Mouse (Mus musculus): Measurements from ENCODE around the gene Smco2.

Smco2 gene

DNA sequence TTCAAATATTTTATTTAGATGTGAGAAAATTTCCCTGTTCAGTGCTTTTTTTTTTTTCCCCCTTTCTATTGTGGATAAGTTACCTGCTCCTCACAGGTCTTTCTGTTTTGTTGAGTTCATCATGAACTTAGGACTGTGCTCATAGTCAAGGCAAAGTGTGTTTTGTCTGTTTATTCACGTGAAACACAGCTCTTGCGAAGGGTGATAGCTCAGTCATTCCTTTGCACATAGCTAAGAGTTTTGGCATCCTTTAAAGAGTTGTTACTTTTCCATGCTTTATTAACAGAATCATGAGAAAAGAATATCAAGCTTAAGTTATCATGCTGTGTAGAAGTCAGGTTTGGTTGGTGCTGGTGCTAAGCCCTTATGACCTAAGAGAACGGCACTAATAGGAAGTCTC lies 54.8 kb downstream of the Smco2 start:
- DNase-seq, result no peak

DNA sequence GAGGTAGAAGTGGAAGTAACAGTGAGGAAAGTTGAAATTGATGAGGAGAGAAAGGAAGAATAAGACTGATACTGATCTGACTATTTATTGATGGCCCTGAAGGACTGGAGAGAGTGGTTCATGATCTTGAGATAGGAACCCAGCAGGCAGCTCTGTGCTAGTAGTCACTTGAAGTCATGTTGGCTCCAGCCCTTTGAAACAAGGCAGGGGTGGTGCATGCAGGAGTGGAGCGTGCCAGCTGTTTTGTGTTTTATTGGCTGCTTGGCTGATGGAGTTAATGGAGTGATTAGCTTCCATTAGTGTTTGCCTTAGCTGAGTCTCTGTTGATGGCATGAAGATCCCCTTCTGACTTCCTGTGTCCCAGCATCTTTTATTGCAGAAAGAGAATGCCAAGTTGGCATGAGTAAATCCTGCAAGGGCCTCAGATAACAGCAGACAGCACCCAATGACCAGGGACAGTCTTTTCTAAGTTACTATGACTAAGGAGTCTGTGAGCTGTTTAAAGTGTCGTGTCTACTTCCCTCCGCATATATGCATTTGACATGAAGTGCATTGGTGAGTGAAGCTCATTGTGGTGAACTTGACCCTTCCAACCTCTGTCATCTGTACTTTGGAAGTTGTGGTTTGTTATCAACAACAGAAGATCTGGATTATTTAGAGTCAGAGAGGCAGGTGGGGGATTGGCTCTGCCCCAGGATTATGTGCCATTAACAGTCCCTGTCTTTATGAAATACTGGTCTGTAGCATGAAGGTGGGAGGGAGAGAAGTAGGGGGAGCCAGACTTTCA lies 56.3 kb downstream of the Smco2 start:
- no peak for DNase-seq

DNA sequence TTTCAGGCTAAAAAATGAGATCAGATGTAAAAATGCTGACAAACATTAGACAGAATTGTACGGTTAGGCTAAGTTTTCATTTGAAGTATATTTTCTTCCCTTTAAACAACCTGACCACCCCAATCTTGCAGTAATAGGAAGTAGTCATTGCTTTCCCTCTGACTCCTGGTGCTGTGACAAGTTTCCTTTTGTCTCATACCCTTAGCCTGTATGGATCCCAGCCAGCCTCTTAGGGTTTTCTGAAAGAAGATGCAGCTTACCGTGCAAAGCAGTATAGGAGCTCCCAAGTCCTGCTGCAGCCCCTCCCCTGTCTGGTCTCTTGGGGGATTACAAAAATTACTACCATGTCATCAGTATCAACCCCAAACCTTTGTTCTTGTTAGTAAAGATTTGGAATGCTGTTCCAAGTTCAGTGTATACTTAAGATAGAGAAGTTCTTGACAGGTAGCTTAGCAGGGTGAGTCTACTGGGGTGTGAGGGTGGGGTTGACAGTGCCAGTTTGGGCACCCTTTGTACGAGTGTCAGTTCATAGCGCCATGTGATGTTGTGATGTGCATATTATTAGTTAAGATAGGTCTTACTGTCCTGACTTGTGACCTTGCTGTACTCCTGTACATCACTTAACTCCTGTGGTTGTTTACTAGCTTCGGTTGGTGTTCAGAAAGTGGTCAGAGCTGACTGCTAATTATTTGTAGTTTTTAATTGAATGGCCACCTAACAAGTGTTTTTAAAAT lies 57.3 kb downstream of the Smco2 start:
- no peak for DNase-seq

DNA sequence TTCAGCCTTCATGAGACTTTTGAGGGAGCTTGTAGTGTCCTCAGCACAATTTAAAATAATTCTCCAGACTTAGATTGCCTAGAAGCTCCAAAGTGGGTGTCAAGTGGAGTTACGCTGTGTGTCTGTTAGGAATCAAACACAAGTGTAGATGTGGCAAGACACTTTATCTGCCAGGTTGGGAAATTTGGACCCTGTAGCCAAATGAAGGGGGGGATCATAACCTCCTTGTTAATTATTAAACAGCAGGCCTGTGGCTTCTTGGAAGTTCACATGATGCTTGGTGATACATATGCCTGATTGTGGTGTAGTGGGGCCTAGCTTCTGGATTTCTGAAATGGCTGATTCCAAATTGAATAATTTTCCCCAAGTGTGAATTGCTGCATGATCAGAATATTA lies 57.9 kb downstream of the Smco2 start:
- no peak for DNase-seq

DNA sequence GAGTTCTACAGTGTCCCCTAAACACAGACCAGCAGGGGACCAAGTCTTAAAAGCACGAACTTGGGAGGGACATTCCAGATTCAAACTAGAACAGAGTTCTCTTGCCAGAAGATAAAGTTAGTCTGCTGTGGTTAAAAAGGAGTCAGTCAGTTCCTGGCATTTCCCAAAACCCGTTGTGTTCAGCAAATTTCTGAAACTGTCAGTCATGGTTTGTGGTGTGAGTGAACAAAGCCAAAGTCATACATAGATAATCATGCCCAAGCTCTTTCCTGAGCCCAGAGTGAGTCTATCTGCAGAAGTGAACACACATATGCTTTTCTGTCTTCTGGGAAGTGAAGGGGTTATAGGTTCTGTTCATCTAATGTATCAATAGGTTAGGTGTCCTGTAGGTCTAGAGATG lies 58.9 kb downstream of the Smco2 start:
- no peak for DNase-seq

DNA sequence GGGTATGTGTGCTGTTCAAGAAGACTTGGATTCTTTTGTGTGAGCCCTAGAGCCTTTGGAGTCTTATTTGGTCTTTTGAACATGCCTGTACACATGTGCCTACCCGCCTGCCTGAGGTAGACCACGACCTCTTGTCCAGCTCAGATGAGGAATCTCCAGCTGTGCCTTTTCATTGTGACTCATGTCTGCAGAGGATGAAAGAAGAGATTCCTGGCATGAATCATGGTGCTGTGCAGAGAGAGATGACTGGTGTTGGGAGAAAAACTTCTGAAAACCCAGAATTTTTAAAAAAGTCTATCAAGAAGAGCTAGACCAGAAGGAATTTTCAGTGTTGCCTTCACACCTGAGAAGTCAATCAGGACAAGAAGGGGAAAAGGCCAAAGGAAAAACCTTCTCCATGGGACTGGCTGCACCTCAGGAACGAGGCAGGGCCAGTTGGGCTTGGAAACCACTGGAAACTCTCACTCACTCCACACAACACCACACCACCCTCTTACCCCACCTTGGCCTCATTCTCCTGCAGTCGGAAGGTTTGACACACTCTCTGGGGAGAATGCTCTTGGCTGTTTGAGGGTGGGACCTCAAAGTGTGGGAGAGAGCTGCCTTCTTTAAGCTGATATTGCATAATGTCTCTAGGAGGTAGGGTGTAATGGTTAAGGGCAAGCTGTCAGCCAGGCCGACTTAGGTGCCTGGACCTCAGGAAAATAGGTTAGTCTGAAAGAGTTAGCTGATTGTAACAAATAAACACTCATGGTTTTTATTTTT lies 60.0 kb downstream of the Smco2 start:
- no peak for DNase-seq

DNA sequence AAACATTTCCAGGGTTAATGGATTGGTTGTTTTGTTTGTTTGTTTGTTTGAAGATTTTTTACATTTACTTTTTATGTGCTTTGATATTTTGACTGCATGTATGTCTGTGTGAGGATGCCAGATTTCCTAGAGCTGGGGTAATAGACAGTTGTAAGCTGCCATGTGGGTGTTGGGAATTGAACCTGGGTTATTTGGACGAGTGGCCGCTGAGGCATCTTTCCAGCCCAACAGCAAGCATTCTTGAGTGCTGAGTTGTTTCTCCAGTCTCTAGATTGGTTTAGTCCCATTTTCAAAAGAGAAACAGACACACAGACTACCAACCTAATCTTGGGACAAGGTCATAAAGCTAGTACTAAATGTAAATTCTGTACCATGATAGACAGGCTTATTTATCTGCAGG lies 60.9 kb downstream of the Smco2 start:
- DNase-seq, result no peak

DNA sequence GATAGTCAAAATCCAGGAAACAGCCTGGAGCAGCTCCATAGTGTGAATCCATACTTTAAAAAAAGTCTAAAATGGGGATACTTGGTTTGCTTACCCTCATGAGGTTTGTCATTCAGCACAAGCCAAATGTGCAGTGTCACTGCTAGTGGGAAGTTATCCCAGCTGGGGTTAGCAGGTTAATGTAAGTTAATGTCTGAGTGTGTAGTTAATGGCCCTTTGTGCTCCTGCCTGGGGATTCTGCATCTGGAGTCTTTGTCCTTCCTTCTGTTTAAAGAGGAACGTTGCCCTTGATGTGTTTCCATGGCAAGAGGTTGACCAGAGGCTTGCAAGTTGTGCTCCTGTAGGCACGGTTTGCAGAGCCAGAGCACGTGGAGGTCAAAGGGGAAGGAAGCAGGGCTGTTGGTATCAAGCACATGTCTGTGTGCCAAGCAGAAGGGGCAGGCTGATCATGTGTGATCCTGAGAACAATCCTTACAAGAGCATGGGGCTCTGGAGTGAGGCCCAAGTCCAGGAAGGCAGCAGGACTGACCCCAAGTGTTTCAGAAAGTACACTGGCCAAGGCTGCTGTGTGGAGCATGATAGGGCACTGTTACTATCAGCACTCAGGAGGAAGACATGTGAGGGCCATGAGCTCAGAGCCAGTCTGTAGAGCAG lies 63.1 kb downstream of the Smco2 start:
- no peak for DNase-seq

DNA sequence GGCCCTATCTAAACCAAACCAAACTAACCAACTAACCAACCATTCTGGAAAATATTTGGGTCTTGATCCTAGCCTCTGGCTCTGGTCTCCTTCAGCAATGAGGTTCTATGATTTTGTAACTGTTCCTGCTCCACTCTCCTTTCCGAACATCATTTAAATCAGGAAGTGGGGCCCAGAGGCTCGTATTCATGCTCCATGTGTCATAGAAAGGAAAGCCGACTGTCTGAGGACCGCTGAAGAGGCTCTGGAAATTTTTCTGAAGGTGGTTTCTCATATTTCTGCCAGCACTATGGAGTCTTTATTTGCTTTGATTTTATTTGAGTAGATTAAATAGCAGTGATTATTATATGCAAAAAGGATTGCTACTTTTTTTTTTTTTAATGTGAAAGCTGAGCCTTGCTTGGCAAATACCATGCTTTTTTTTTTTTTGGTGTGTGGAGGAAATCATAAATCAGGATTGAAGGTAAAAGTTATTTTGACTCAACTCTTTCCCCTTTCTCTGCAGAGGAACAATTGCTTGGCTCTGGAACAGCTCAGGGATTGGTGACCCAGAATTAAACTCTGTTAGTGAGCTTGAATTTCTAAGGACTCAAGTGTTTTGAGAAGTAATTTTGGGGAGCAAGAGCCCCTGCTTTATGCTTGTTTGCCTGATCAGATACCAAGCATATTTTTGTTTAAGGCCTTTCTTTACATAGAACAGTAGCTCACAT lies 63.7 kb downstream of the Smco2 start:
- DNase-seq, result no peak

DNA sequence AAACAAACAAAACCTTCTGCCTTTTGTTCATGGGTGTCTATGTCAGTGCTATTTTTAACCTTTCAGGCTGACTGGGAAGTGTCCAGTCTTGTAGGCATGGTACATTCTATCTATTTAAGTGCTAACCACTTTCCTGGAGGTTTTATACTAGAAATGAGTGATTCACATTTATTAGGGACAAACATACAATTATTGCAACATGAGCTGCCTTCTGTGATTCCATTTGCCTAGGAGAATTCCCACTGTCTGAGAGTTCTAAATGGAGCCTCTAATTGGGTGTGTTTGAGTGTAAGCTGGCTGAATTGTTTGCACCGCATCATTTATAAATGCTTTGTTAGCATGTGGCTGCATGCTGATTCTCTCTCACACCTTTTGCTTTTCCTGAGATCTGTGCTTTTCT lies 65.9 kb downstream of the Smco2 start:
- no peak for DNase-seq

DNA sequence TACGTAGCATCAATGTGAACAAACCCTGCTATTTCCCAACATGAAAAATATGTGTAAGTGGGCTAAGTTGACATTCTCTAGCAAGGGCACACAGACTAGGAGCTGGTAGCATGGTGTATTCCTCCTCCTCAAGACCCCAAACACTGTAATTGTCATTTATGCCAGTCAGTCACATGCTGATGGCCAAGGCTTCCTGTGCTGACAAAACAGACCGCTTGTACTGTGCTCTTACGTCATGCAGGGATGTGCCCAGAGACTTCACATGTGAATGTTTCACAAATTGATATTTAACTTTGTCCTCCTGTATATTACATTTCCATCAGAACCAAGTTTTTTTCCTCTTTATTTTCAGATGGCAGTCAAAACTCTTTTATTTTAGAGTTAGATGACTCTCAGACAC lies 67.5 kb downstream of the Smco2 start:
- no peak for DNase-seq

DNA sequence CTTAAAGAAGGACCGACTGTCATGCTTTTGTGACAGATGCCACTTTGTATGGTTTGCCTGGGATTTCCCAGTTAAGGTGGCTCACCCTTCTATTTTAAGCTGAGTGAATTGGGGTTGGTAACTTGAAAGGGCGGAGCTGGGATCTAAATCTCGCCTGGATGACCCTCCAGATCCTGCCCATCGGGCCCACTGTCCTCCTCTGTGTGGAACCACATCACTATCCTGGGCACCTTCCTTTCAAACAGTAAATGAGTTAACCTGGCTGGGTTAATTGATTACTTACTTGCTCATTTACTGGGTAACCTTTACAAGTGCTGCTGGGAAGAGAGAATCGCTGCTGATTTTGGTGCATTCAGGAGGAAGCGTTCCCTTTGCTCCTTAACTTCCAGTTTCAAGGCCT lies 68.4 kb downstream of the Smco2 start:
- DNase-seq, result no peak
